Mouse (Mus musculus) midbrain, embryonic 10.5 days (tissue): ENCODE data around the gene Micall1. TPM values are rescaled to one million over a fixed set of nuclear protein-coding genes. Genes with fewer than 3 reads are reported as not detected.
A peak's percentile ranks its signal among the peaks of the same experiment; 100 is the strongest.

ENCODE experiments used
- DNase-seq: peaks from one replicate; pipeline ENCODE4 v3.0.0-alpha.2; 2017; ENCODE audit warnings: low spot score
- H3K27ac ChIP-seq: fragments of 300-500 bp; sonication (generic); replicated peaks from 2 replicates; pipeline ENCODE4 v1.5.1; 2016; ENCODE audit warnings: mild to moderate bottlenecking
- H3K27me3 ChIP-seq: fragments of 300-500 bp; sonication (generic); 2 replicates; pipeline ENCODE4 v1.6.1; 2016; ENCODE audit warnings: low read depth, mild to moderate bottlenecking; ENCODE audit not compliant: poor library complexity, severe bottlenecking
- H3K36me3 ChIP-seq: fragments of 300-500 bp; sonication (generic); 2 replicates; pipeline ENCODE4 v1.6.1; 2016; ENCODE audit warnings: mild to moderate bottlenecking, moderate library complexity
- H3K4me1 ChIP-seq: fragments of 300-500 bp; sonication (generic); 2 replicates; pipeline ENCODE4 v1.6.1; 2016
- H3K4me3 ChIP-seq: fragments of 300-500 bp; sonication (generic); 2 replicates; pipeline ENCODE4 v1.5.1; 2016; ENCODE audit warnings: mild to moderate bottlenecking, moderate library complexity
- H3K9me3 ChIP-seq: fragments of 300-500 bp; sonication (generic); replicated peaks from 2 replicates; pipeline ENCODE4 v1.6.1; 2016; ENCODE audit warnings: mild to moderate bottlenecking
- WGBS: fragments of 180-500 bp; shearing (Covaris S2); methylation state at CpG from one replicate; pipeline ENCODE4 v1.1.7; 2016; 5-methylcytosine and 5-hydroxymethylcytosine counted together
- polyA plus RNA-seq: library from polyadenylated mRNA; unstranded; fragments of >200 nt; fragmentation: Nextera tagmentation; extraction: Ambion mirVana; gene quantifications from 2 replicates; pipeline ENCODE4 v1.2.1, GENCODE M21; 2016

Gene Micall1
- polyA plus RNA-seq, 1 experiment from 2014 or later, result 5.2 TPM

DNA sequence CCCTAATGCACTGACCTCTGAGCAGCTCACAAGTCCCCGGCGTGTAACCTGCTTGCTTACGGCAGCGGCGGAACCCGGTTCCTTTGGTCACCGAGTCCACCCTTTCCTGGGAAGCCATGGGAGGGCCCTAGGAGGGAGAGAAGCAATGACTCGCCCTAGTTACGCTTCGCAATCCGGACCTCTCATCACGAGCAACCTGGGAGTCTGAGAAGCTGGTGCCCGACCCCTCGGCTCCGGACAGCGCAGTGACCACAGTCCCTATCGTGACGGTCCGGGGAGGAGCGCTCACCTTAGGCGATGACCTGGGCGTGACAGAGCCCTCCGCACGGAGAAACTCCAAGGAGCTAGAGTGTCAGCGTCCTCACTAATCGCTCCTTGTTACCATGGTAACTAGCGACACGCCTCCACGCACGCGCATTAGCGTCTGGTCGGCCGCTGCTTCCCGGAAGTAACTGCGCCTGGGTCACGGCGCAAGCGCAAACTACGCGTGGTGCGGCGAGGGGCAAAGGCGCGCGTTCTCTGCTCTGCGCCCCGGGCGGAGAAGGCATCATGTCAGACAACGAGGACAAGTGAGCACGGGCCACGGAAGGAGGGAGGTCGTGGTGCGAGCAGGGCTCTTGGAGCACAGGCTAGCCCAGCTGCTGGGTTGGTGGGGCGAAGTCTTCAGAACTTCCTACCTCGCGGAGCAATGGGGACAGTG lies 32.3 kb downstream of the Micall1 start, which contains the start of the genes Polr2f and 1700088E04Rik:
Gene Polr2f, plus strand, starts transcription at position 144 of the 700 bp plus-strand sequence.
Gene 1700088E04Rik, minus strand, starts transcription at position 388 of the 700 bp plus-strand sequence.
- Histone ChIP-seq H3K4me3 (peak within 1 kb of the TSS; percentile 90), H3K27me3 (peaks cover 8% of the 10 kb centered on the region; the same call in 1 of the 2 replicates), H3K9me3 (no peaks in the 10 kb centered on the region), H3K36me3 (peaks cover 28% of the 10 kb centered on the region), H3K27ac (peak within 1 kb of the TSS; percentile 87), H3K4me1 (peaks cover 23% of the 10 kb centered on the region)
- WGBS, result under 1% methylated on average over 57 of the region's 57 CpGs
- peak; percentile 96 for DNase-seq

DNA sequence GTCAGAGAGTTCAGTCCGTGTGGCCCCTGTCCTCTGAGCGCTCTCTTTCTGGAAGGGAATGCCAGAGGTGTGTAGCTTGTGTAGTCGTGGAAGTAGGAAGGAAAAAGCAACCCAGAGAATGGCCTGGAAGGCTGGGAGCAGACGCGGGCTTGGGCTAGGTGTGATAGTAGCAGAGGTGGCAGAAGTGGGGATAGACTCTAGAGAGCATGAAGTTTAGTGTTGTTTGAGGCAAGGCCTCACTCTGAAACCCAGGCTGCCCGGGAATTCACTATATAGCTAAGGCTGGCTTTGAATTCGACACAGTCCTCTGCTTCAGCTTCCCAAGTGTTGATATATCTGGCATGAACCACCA lies 32.8 kb downstream of the Micall1 start:
- Histone ChIP-seq H3K4me1 (peaks cover 23% of the 10 kb centered on the region), H3K27ac (peak overlapping the region; percentile 87), H3K27me3 (peaks cover 8% of the 10 kb centered on the region; the same call in 1 of the 2 replicates), H3K9me3 (no peaks in the 10 kb centered on the region), H3K4me3 (peak overlapping the region; percentile 90), H3K36me3 (peaks cover 33% of the 10 kb centered on the region)
- DNase-seq, result no peak
- under 1% methylated on average over 7 of the region's 7 CpGs for WGBS

DNA sequence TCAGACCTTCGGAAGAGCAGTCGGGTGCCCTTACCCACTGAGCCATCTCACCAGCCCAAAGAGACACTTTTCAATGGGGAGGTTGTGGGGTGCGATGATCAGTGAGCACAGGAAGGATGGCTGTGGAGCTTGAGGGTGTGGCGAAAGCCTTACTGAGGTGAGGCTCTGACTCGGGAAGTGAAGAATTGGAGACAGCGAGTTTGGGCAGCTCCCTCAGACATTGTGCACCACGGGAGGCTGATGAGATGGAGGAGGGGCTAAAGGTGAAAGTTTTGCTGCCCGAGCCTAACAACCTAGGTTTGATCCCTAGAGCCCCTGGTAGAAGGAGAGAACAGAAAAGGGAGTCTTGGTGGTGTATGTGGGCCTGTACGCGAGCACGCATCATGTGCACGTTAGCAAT lies 34.6 kb downstream of the Micall1 start:
- DNase-seq, result no peak
- Histone ChIP-seq H3K4me1 (peaks cover 23% of the 10 kb centered on the region), H3K27me3 (peaks cover 8% of the 10 kb centered on the region; the same call in 1 of the 2 replicates), H3K4me3 (no peak overlapping the region), H3K27ac (no peak overlapping the region), H3K36me3 (peaks cover 51% of the 10 kb centered on the region), H3K9me3 (no peaks in the 10 kb centered on the region)
- 90% methylated on average over 12 of the region's 12 CpGs for WGBS

- Histone ChIP-seq H3K4me3 (no peak overlapping the region), H3K9me3 (no peaks in the 10 kb centered on the region), H3K4me1 (peaks cover 23% of the 10 kb centered on the region), H3K36me3 (peaks cover 58% of the 10 kb centered on the region), H3K27me3 (peaks cover 8% of the 10 kb centered on the region; the same call in 1 of the 2 replicates), H3K27ac (no peak overlapping the region)
- WGBS, result 93% methylated on average over 8 of the region's 8 CpGs
- DNase-seq, result no peak
Observed at GRCm38 (mm10) chr15:79144021-79144420, 35.3 kb downstream of the Micall1 start.

- Histone ChIP-seq H3K4me3 (no peak overlapping the region), H3K4me1 (peaks cover 17% of the 10 kb centered on the region), H3K27me3 (0 out of 2 replicates have a peak, but pooled peaks cover under 1% of the 10 kb centered on the region), H3K27ac (no peak overlapping the region), H3K36me3 (peaks cover 71% of the 10 kb centered on the region), H3K9me3 (no peaks in the 10 kb centered on the region)
- WGBS, result 92% methylated on average over 7 of the region's 7 CpGs
- no peak for DNase-seq
Observed at GRCm38 (mm10) chr15:79145522-79145921, 36.8 kb downstream of the Micall1 start.

DNA sequence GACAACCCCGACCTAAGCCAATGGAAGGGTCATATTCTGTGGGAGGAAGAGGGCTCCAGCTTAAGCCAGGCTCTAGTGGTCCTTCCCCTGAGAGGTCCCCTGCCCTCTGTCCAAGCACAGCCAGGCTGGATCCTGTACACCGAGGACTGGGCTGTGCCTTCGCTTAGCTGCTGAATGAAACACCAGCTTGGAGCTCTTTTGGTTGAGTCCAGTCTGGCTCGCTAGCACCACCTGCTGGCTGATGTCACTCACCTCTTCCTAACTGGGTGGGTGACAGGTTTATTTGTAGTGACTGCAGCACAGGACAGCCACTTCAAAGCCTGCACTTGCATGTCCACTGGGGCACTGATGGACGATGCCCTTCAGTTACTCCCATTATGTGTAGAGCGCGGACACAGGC lies 39.8 kb downstream of the Micall1 start:
- Histone ChIP-seq H3K36me3 (peaks cover 97% of the 10 kb centered on the region), H3K27me3 (no peaks in the 10 kb centered on the region), H3K4me1 (peaks cover 22% of the 10 kb centered on the region), H3K9me3 (no peaks in the 10 kb centered on the region), H3K27ac (no peak overlapping the region), H3K4me3 (no peak overlapping the region)
- WGBS, result 54% methylated on average over 7 of the region's 7 CpGs
- DNase-seq, result peak; percentile 85

DNA sequence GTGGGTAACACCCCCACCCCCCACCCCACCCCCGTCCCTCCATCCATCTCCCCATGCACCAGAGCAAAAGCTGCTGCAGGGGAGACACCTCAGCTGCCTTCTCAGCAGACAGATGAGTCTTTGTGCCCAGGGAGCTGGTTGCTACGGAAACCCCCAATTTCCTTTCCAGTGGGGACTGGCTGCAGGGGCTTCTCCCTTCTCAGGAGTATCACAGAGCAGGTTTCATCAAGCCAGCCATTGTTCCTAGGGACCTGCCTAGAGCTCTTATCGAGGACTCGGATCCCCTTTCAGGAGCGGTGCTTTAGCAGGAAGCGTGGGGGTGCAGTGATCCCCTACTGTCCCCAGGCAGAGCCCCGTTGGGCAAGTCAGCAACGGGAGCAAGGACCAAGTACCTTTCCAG lies 43.2 kb downstream of the Micall1 start:
- H3K27ac ChIP-seq, result peak overlapping the region; percentile 34
- H3K4me1 ChIP-seq, result peaks cover 47% of the 10 kb centered on the region
- peaks cover 63% of the 10 kb centered on the region for H3K36me3 ChIP-seq
- no peak overlapping the region for H3K4me3 ChIP-seq
- no peak for DNase-seq
- H3K27me3 ChIP-seq, result no peaks in the 10 kb centered on the region
- WGBS, result 74% methylated on average over 8 of the region's 8 CpGs
- H3K9me3 ChIP-seq, result no peaks in the 10 kb centered on the region

GRCm38 (mm10) chr15:79152709-79153108 lies 44.0 kb downstream of the Micall1 start:
- Histone ChIP-seq H3K4me1 (peaks cover 47% of the 10 kb centered on the region), H3K4me3 (no peak overlapping the region), H3K27me3 (no peaks in the 10 kb centered on the region), H3K36me3 (peaks cover 55% of the 10 kb centered on the region), H3K9me3 (no peaks in the 10 kb centered on the region), H3K27ac (peak overlapping the region; percentile 34; the same call in 1 of the 2 replicates)
- 61% methylated on average over 6 of the region's 6 CpGs for WGBS
- DNase-seq, result no peak

DNA sequence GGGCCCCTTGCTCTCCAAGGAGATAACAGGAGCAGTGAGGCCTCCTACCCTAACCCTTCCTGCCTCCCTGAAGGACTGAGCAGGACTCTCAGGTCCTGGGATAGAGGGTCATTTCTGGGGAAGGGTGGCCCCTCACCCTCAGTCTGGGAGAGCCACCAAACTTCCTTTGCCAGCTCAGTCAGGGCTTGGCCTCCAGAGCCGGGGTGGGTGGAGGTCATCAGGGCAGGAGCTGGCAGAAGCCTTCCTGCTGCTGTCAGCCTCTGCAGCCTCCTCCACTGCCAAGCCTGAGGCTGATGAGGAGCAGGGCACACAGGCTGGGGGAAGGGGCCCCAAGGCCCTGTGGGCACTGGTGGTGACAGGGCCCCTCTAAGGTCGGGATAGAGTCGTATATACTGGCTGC lies 46.9 kb downstream of the Micall1 start:
- WGBS, result 39% methylated on average over 3 of the region's 3 CpGs
- peaks cover 50% of the 10 kb centered on the region for H3K4me1 ChIP-seq
- H3K36me3 ChIP-seq, result peaks cover 29% of the 10 kb centered on the region
- H3K27ac ChIP-seq, result peak overlapping the region; percentile 78
- H3K4me3 ChIP-seq, result no peak overlapping the region
- no peak for DNase-seq
- no peaks in the 10 kb centered on the region for H3K9me3 ChIP-seq
- H3K27me3 ChIP-seq, result peaks cover 23% of the 10 kb centered on the region

DNA sequence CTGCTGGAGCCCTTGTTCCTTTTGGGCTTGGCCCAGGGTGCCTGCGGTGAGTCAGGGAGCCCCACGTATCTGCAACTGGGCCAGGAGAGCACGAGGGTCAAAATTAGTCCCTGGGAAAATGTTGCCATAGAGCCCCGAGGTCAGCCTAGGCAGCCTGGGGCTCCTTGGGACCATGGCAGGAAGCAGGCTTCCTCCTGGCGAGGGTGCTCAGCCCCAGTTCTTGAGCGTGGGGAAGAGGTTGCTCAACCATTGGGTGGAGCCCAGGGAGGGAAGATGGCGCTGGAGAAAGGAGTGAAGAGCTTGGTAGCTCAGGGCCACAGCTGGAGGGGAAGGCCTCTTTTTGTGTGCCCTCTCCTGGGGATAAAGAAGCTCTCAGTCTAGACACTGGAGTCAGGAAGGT lies 53.6 kb downstream of the Micall1 start:
- Histone ChIP-seq H3K9me3 (no peaks in the 10 kb centered on the region), H3K27me3 (peaks cover 90% of the 10 kb centered on the region), H3K27ac (no peak overlapping the region), H3K4me3 (no peak overlapping the region), H3K4me1 (peaks cover 47% of the 10 kb centered on the region), H3K36me3 (no peaks in the 10 kb centered on the region)
- DNase-seq, result no peak
- 81% methylated on average over 7 of the region's 7 CpGs for WGBS

- peaks cover 47% of the 10 kb centered on the region for H3K4me1 ChIP-seq
- peak overlapping the region; percentile 36; the same call in 1 of the 2 replicates for H3K4me3 ChIP-seq
- WGBS, result 47% methylated on average over 14 of the region's 14 CpGs
Observed at GRCm38 (mm10) chr15:79162822-79163221, 54.1 kb downstream of the Micall1 start.

GRCm38 (mm10) chr15:79164251-79164650 lies 55.6 kb downstream of the Micall1 start:
- Histone ChIP-seq H3K27ac (no peak overlapping the region; the same call in 1 of the 2 replicates), H3K27me3 (peaks cover 88% of the 10 kb centered on the region), H3K36me3 (no peaks in the 10 kb centered on the region), H3K4me3 (no peak overlapping the region; the same call in 1 of the 2 replicates), H3K4me1 (peaks cover 44% of the 10 kb centered on the region), H3K9me3 (no peaks in the 10 kb centered on the region)
- WGBS, result 3% methylated on average over 15 of the region's 15 CpGs
- DNase-seq, result no peak

More at GRCm38 (mm10) chr15:79162822-79163221, 54.1 kb downstream of the Micall1 start:
- no peaks in the 10 kb centered on the region for H3K36me3 ChIP-seq
- no peak overlapping the region for H3K27ac ChIP-seq
- no peak for DNase-seq
- H3K9me3 ChIP-seq, result no peaks in the 10 kb centered on the region
- H3K27me3 ChIP-seq, result peaks cover 94% of the 10 kb centered on the region

- H3K9me3 ChIP-seq, result no peaks in the 10 kb centered on the region
- DNase-seq, result no peak
- peaks cover 79% of the 10 kb centered on the region for H3K27me3 ChIP-seq
- H3K4me1 ChIP-seq, result peaks cover 46% of the 10 kb centered on the region
- 48% methylated on average over 5 of the region's 5 CpGs for WGBS
- no peaks in the 10 kb centered on the region for H3K36me3 ChIP-seq
- H3K27ac ChIP-seq, result peak within 1 kb of the TSS; percentile 55; the same call in 1 of the 2 replicates
- no peak within 1 kb of the TSS; the same call in 1 of the 2 replicates for H3K4me3 ChIP-seq
Observed at GRCm38 (mm10) chr15:79165140-79165539, 56.4 kb downstream of the Micall1 start, which contains the start of gene Sox10. Sox10 (minus strand) TSS chr15:79165240.
